Mouse (Mus musculus): Measurements from ENCODE around the gene Ikzf2. TPM values are rescaled to one million over a fixed set of nuclear protein-coding genes. Genes with fewer than 3 reads are reported as not detected.
A peak's percentile ranks its signal among the peaks of the same experiment; 100 is the strongest.

Ikzf2 gene
- total and polyA plus RNA-seq, 2 experiments from 2014 or later: 1.8 to 7.3 TPM

GRCm38 (mm10) chr1:69492013-69492412 is 195.0 kb downstream of the Ikzf2 start:
- DNase-seq (no peak), ATAC-seq (peak; percentile 47; the same call in 1 of the 2 replicates)
- no peaks in the 10 kb centered on the region for H3K9me3 ChIP-seq (ENCODE audit: low read length)
- H3K36me3 ChIP-seq (ENCODE audit: insufficient read depth): no peaks in the 10 kb centered on the region
- H3K27ac ChIP-seq (ENCODE audit: low read depth, low read length): peak overlapping the region; percentile 35; the same call in 1 of the 2 replicates
- TF ChIP-seq CTCF (IDR thresholded peaks at IDR 0.05; ENCODE audit: low read depth): no peak
- no peak overlapping the region for H3K4me2 ChIP-seq (ENCODE audit: low read depth)
- H3K9ac ChIP-seq: no peak overlapping the region
- no peak overlapping the region for H3K4me3 ChIP-seq (ENCODE audit: low read depth, low read length)
- no peaks in the 10 kb centered on the region for H3K4me1 ChIP-seq (ENCODE audit: insufficient read depth)
- no peaks in the 10 kb centered on the region for H3K27me3 ChIP-seq (ENCODE audit: insufficient read depth, low read length)
- 86% methylated on average over 4 of the region's 4 CpGs for WGBS

- Histone ChIP-seq H3K27ac (ENCODE audit: low read depth, low read length) (no peak overlapping the region), H3K27me3 (ENCODE audit: insufficient read depth, low read length) (no peaks in the 10 kb centered on the region), H3K36me3 (ENCODE audit: insufficient read depth) (no peaks in the 10 kb centered on the region), H3K4me1 (ENCODE audit: insufficient read depth) (no peaks in the 10 kb centered on the region), H3K9me3 (ENCODE audit: low read length) (no peaks in the 10 kb centered on the region), H3K4me2 (ENCODE audit: low read depth) (no peak overlapping the region), H3K9ac (no peak overlapping the region), H3K4me3 (ENCODE audit: low read depth, low read length) (no peak overlapping the region)
- DNase-seq (no peak), ATAC-seq (no peak)
- WGBS: 57% methylated on average over 7 of the region's 7 CpGs
- no peak for TF ChIP-seq CTCF (IDR thresholded peaks at IDR 0.05; ENCODE audit: low read depth)
Observed at GRCm38 (mm10) chr1:69489026-69489425, 198.0 kb downstream of the Ikzf2 start.

- 68% methylated on average over 6 of the region's 6 CpGs for WGBS
- Histone ChIP-seq H3K27me3 (ENCODE audit: insufficient read depth, low read length) (no peaks in the 10 kb centered on the region), H3K4me3 (ENCODE audit: low read depth, low read length) (no peak overlapping the region), H3K9me3 (ENCODE audit: low read length) (no peaks in the 10 kb centered on the region), H3K4me1 (ENCODE audit: insufficient read depth) (no peaks in the 10 kb centered on the region), H3K36me3 (ENCODE audit: insufficient read depth) (no peaks in the 10 kb centered on the region), H3K9ac (no peak overlapping the region), H3K4me2 (ENCODE audit: low read depth) (no peak overlapping the region), H3K27ac (ENCODE audit: low read depth, low read length) (no peak overlapping the region)
- no peak for DNase-seq
- no peak for ATAC-seq
- no peak for TF ChIP-seq CTCF (IDR thresholded peaks at IDR 0.05; ENCODE audit: low read depth)
Observed at GRCm38 (mm10) chr1:69488625-69489024, 198.4 kb downstream of the Ikzf2 start.

Other genes starting within 250 kb of the Ikzf2 start
- 1.8 and 4.7 TPM in 2 replicates for gene Spag16, start 139.7 kb upstream of the Ikzf2 start, total RNA-seq (2014; rRNA removed)
- gene Spag16, start 139.7 kb upstream of the Ikzf2 start, polyA plus RNA-seq (2015; fragmentation: Nextera tagmentation; extraction: Ambion mirVana): 2.3 and 2.5 TPM in 2 replicates

All from forebrain, postnatal 0 days (tissue).